Mouse (Mus musculus) cortical plate, adult 2 months (tissue): Measurements from ENCODE around the gene Copb1.

Source experiments
- CTCF ChIP-seq: fragments of 200-500 bp; IDR thresholded peaks from 2 replicates; pipeline ENCODE4 v1.5.1; 2011; ENCODE audit warnings: mild to moderate bottlenecking, control low read depth, low read length; ENCODE audit not compliant: insufficient read depth; ENCODE audit errors: extremely low read depth
- POLR2A ChIP-seq: fragments of 200-500 bp; IDR thresholded peaks from 2 replicates; pipeline ENCODE4 v1.6.1; 2011; ENCODE audit warnings: mild to moderate bottlenecking, low read length, control low read depth; ENCODE audit not compliant: insufficient read depth; ENCODE audit errors: extremely low read depth

- no peak for TF ChIP-seq CTCF
- no peak for TF ChIP-seq POLR2A
These were observed 83.0 kb downstream of the Copb1 start for GRCm38 (mm10) chr7:114171354-114172097.
